In genomic region chr9:62980777-62981202, GRCm38 (mm10) we compare ENCODE assay signal across 8 mouse cellular contexts. TPM values are rescaled to one million over a fixed set of nuclear protein-coding genes. Genes with fewer than 3 reads are reported as not detected.
DNase-seq lines count a peak whose midpoint lies in the region; ATAC-seq lines count a peak whose summit lies in the region.

No protein-coding gene starts in this region.

- ATAC-seq in megakaryocyte progenitor cell, adult 5-6 weeks (replicated peaks; ENCODE audit: poor library complexity), result peak; percentile 99

- peak; percentile 94 for DNase-seq in adipocyte (ENCODE audit: low spot score)
- peak; percentile 94 for DNase-seq in embryo, embryonic 10 days (ENCODE audit: low spot score)
- peak; percentile 99 for DNase-seq in gastrocnemius, postnatal 10 days
- DNase-seq in induced T-regulatory cell, adult 2 months (ENCODE audit: low read depth), result peak; percentile 98
- DNase-seq in left cerebral cortex, adult 9 months (ENCODE audit: low spot score in 2 of 2), result peak; percentile 85 to 97
- peak; percentile 98 for DNase-seq in right cerebral cortex, postnatal 14 days
- peak; percentile 96 to 98 for DNase-seq in urinary bladder, postnatal 36 days (ENCODE audit: low spot score in 2 of 2)

RNA-seq across cellular contexts. Expression of gene Pias1, which starts 6.9 kb away (rescaled TPM):
- 10 to 100 TPM; 17.1 to 23.5 TPM for total RNA-seq in gastrocnemius, postnatal 10 days (2021)
- total RNA-seq in megakaryocyte progenitor cell, adult 5-6 weeks (2015), result 56.1 and 75.9 TPM in 2 replicates
- 20.3 and 40.8 TPM in 2 replicates for total RNA-seq in megakaryocyte progenitor cell, adult 5-6 weeks (2017)

Comparison
In these comparisons a context has a peak if more than half of its experiments do, and no peak if none do; other contexts are left out.
1. Peak in every context shown above with its lines: DNase-seq and ATAC-seq.